Mouse (Mus musculus): ENCODE results near the gene Oser1. TPM values are rescaled to one million over a fixed set of nuclear protein-coding genes. Genes with fewer than 3 reads are reported as not detected.
"Not testable (repeated sequence)": the region's sequence is repeated elsewhere in the genome, so short reads cannot be mapped to it uniquely, and the experiment has no call there.

The Oser1 gene
- total RNA-seq (2021), result 10 to 100 TPM; 19.5 to 21.6 TPM

DNA sequence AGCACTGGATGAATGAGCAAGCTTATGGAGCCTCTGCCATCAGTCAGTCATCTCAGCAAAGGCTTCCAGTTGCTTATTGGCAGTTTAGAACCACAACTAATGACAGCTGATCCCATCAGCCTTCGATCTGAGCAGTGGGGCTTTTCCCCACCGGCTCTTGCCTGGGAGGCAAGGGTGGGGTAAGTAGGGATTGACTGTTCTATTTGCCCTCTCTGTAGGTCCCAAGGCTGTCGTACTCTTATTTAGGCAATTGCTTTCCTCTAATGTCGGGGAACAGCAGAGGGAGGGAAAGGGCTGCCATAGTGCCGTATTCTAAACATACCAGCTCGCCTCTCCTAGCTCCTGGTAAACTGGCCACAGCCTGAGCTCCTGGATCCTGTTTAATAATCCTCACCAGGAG, at the start of gene Oser1:
Oser1 (minus strand) TSS at position 101 of the 400 bp plus-strand sequence.
- intact Hi-C loops (cut with DNase I), result no loop called here
- DNase-seq (ENCODE audit: extremely low spot score in 1 of 2, low spot score in 2 of 2), result no peak

DNA sequence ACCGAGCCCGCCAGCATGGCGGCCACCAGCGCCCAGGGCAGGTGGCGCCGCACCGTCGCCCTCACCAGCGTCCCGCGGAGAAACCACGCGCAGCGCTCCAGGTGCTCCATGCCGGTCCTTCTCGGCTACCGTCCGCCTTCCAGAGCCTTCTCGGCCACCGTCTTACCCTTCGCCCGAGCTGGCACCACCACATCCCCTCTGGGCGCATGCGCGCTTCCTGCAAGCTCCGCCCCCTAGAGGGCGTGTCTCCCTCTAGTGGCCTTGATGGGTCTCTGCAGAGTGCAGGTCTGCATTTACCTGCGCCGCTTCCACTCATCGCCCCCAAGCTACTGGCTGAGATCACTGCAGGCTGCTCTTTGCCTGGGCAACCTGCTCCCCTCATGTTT, 48.0 kb upstream of the Oser1 start, which contains the start of gene Fitm2:
Fitm2 (minus strand) TSS at position 164 of the 386 bp plus-strand sequence.
- peak; percentile 95 to 96 for DNase-seq (ENCODE audit: extremely low spot score in 1 of 2, low spot score in 2 of 2)
- intact Hi-C loops (cut with DNase I), result no loop called here

DNA sequence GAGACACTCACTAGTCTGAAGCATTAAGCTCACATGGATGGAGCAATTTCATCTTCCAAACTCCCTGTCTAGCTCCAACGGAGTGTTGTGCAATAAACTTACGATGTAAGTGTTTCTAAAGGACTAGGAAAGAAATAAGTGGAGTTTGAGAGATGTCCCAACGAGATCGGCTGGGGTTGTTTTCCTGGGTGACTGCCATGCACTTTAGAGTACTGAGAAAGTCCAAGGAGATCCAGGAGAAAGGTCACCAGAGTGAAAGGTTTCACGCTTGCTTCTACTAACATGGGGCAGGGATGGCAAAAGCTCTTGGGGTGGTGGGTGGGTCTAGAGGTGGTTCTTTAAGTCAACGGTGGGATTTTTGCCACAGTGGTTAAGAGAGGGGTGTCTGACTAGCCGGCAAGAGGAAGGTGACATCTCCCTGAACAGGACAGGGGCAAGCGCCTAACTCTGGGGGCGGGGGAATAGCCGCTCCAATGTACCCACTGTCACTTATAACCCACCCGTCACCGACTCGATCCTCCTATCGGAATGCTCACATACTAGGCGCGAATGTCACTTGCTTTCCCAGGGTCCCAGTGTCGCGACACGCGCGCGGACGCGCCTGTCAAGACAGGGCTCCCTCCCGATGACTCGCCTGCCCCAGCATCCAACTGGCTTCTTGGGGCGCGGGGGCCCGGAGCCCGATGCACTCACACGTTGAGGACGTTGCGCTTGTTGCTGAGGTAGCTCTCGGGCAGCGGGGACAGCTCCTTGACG, 47.4 kb upstream of the Oser1 start:
- no peak for DNase-seq (ENCODE audit: extremely low spot score in 1 of 2, low spot score in 2 of 2)
- intact Hi-C loops (cut with DNase I), result no loop called here

DNA sequence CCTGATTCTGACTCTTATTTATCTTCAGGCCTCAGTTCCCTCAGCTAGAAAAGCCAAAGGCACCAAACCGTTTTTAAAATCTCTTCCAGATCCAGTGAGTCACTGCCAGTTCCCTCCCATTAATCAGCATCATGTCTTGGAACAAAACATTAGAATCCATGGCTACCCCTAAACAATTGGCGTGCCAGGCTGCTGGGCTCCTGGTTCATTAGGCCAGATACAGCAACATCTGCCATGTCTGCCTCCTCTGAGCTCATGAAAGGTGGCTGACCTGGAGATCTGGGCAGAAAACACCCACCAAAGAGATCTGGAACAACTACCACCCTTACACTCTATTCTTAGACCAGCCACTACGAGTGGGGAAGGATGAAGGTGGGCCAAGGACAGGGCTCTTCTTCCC, 46.6 kb upstream of the Oser1 start:
- no peak for DNase-seq (ENCODE audit: extremely low spot score in 1 of 2, low spot score in 2 of 2)
- intact Hi-C loops (cut with DNase I), result no loop called here

DNA sequence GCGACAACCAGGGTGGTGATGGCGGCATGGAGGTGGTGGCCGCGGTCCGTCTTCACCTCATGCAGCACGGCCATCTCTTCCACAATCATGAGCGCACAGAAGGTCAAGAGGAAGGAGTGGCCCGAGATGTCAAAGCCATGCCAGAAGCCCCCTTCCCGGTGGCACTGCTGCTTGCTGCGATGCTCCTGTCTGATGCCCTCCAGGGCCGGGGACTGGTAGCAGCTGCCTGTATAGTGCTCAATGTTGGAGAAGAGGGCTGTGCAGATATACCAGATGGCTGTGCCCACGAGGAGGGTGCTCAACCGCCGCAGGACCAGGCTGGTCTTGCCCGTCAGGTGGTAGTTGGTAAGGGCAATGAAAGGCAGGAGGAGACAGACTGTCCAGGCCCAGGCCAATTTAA, 45.2 kb upstream of the Oser1 start:
- intact Hi-C loops (cut with DNase I), result no loop called here
- no peak for DNase-seq (ENCODE audit: extremely low spot score in 1 of 2, low spot score in 2 of 2)

DNA sequence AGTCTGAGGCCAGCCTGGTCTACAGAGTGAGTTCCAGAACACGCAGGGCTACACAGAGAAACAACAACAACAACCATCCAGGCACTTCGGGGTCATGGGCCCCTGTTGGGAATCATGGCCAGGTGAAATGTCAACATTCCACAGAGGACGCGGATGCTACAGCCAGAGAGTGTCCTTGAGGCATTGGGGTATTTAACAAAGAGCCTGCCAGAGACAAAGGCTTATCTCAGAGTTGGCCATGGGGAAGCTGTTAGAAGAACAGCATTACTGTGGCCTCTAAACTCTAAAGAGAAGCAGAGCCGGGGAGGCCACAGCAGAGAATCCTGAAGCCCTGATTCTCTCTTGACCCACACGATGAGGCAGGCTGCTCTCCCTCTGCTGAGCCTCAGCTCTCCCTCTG, 44.4 kb upstream of the Oser1 start:
- intact Hi-C loops (cut with DNase I), result no loop called here
- DNase-seq (ENCODE audit: extremely low spot score in 1 of 2, low spot score in 2 of 2), result no peak

DNA sequence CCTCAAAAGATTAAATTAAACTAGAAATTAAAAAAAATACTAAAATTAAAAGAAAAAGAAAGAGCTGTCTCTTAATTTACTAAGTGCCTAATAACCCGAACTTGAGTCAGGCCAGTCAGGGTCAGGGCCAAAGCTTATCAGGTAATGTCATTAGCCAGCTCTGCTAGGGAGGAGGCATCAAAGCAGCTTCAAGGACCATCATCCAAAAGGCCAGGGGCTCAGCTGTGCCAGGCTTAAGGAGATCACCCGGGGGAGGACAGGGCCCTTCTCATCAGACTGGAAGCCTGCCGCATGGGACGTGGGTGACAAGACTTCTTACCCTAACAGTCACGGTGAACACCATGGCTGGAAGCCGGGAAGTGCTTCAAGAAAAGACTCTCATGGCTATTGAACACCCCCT, 43.1 kb upstream of the Oser1 start:
- no peak for DNase-seq (ENCODE audit: extremely low spot score in 1 of 2, low spot score in 2 of 2)
- intact Hi-C loops (cut with DNase I), result no loop called here

DNA sequence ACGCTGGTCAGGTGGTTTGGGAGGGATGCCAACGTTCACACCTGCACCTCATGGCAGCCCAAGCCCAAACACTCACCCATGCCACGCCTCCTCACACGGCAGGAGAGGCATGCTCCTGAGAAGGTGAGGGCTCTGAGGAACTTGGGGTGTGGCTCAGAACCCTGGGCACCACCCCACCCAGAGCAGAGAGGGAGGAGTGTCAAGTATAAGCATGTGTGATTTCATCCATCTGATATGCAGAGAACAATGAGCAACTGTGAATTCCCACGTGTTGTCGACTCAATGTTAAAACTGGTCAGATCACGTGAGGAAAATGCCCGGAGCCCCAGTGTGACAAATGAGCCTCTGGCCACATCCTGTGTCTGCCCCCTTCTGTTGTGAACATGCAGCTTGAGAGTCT, 42.3 kb upstream of the Oser1 start:
- DNase-seq (ENCODE audit: extremely low spot score in 1 of 2, low spot score in 2 of 2), result no peak
- intact Hi-C loops (cut with DNase I), result no loop called here

DNA sequence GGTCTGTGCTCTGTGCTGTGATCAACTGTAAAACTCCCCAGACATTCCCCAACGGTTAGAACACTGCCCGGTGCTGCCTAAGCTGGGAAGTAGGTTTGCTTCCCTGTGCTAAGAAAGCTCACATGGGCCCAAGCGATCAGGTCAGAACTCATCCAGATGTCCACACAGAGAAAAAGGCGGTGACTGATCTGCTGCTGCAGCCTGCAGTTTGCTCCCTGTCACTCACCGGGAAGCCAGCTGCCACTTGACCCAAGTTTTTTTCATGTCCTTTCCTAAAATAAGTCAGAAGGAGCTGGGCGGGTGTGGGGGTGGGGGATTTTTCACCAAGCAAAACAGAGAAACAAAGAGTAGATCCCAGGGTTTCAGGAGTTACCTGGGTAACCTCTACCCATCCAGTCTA, 40.1 kb upstream of the Oser1 start:
- no peak for DNase-seq (ENCODE audit: extremely low spot score in 1 of 2, low spot score in 2 of 2)
- intact Hi-C loops (cut with DNase I), result no loop called here

DNA sequence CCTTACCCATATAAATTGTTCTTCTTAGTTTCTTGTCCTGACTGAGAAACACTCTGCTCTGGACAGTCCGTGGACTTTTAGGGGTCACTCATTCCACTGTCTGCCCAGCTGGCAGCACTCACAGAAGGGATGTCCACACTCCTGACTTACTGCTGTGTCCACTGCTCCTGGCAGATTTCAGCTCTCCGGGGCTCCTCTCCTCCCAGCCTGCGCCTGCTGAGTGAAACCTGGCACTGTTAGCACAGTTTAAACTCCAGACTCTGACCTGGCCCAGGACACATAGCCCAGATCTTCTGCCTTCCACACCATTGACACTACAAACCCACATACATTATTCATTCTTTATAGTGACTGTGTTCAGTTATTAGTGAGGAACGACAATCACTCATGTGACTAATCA, 39.5 kb upstream of the Oser1 start:
- no peak for DNase-seq (ENCODE audit: extremely low spot score in 1 of 2, low spot score in 2 of 2)
- intact Hi-C loops (cut with DNase I), result no loop called here

DNA sequence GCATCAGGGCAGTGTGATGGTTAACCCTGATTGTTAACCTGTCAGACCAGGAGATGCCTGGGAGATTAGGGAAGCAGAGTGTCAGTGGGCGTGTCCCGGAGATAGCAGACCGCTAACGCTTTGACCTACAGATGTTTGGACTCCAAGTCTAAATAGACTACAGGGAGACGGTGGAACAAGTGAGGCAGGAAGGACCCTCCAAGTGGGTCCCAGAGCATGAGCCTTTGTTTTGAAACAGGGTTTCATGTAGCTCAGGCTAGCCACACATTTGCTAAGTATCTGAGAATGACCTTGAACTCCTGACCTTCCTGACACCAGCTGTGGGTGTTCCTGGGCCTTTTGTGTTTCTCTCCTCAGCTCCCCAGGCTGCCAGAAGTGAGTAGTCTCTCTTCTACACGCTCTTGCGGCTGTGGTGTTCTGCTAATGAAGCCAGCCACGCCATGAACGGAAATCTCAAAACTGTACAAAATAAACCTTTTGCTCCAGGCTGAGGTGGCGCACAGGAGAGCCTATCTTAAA, 38.8 kb upstream of the Oser1 start:
- DNase-seq (ENCODE audit: extremely low spot score in 1 of 2, low spot score in 2 of 2), result no peak
- intact Hi-C loops (cut with DNase I), result no loop called here

DNA sequence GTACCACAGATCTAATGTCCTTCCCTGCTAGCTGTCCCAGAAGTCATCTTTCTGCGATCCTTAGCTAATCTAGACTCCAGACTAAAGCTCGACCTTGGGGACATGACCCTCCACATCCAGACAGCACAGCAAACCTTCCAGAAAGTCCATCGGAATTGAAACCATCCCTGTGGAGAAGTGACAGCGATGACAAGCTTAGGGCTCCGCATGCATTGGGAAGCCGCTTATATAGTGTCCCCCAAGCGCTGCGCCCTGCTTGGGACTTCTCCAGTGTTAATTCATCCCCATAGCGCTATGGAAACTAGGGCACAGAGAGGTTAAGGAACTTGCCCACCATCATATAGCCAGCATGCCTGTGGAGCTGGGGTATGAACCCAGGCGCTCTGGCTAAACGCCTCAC, 38.3 kb upstream of the Oser1 start:
- no peak for DNase-seq (ENCODE audit: extremely low spot score in 1 of 2, low spot score in 2 of 2)
- intact Hi-C loops (cut with DNase I), result no loop called here

DNA sequence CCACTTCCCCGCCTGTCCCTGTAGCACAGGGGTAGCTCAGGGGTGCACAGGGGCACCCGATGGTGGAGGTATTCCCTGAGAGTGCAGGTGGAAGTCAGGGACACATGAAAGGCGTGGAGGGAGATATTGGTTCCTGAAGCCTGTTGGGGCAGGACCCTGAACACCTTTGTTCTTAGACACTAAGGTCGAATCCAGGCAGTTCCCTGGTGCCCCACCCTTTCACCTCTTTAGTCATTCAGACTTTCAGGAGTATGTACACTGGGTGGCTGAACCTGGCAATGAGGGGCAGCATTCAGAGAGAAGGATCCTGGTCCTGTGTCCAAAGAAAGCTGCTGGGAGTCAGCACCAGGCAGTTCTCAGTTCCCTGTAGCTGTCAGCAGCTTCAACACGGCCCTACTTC, 37.9 kb upstream of the Oser1 start:
- intact Hi-C loops (cut with DNase I), result no loop called here

DNA sequence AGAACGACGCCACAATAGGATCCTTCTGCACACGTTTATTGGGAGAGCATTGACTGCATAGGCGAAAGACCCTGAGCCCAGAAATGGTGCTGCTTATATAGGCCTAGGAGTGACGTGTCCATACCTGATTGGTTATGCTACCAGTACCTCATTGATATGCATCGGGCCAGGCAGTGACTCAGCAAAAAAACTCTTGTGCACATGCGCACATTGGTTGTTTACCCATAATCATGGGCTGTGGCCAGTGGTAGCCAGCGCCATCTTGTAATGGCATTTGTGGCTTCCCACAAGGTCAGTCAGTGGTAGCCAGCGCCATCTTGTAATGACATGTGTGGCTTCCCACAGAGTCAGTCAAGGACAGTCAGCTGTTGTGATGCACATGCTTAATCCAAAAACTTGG, 36.8 kb upstream of the Oser1 start:
- intact Hi-C loops (cut with DNase I); DNase-seq (ENCODE audit: extremely low spot score in 1 of 2, low spot score in 2 of 2): not testable (repeated sequence)

More for the DNA sequence above, 37.9 kb upstream of the Oser1 start:
- no peak for DNase-seq (ENCODE audit: extremely low spot score in 1 of 2, low spot score in 2 of 2)

DNA sequence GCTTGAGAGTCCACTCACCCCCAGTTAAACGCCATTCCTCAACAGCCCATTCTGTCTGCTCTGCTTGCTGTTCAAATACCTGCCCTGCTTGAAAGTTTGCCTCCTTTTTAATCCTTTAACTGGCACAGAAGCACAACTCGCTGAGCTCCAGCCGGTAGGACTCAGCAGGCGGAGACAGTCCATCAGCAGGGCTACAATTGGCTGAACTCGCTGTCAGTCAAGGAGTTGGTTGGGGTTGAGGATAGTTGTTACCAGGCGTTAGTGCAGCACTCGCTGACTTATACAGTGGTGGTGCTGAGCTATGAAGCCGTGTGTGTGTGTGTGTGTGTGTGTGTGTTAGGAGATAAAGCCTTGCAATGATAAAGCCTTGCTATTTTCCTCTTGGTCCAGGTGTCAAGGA, 36.1 kb upstream of the Oser1 start:
- DNase-seq (ENCODE audit: extremely low spot score in 1 of 2, low spot score in 2 of 2), result no peak
- intact Hi-C loops (cut with DNase I), result no loop called here

DNA sequence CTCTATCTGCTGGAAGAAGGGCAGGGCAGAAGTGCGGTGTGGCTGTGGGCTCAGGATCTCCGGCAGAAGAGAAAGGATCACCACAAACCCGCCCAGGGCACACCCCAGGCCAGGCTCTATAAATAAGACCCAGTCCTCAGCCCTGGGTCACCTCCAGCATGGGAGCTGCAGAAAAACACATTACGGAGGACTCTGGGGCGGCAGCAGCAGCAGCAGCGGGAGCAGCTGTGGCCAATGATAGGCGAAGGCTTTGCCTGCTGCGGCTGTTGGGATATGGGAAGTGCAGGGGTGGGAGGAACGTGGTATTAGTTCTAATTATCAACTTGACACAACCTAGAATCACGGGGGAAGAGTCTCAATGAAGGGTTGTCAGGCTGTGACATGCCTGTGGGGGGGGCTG, 34.9 kb upstream of the Oser1 start:
- DNase-seq (ENCODE audit: extremely low spot score in 1 of 2, low spot score in 2 of 2), result no peak
- intact Hi-C loops (cut with DNase I), result no loop called here

DNA sequence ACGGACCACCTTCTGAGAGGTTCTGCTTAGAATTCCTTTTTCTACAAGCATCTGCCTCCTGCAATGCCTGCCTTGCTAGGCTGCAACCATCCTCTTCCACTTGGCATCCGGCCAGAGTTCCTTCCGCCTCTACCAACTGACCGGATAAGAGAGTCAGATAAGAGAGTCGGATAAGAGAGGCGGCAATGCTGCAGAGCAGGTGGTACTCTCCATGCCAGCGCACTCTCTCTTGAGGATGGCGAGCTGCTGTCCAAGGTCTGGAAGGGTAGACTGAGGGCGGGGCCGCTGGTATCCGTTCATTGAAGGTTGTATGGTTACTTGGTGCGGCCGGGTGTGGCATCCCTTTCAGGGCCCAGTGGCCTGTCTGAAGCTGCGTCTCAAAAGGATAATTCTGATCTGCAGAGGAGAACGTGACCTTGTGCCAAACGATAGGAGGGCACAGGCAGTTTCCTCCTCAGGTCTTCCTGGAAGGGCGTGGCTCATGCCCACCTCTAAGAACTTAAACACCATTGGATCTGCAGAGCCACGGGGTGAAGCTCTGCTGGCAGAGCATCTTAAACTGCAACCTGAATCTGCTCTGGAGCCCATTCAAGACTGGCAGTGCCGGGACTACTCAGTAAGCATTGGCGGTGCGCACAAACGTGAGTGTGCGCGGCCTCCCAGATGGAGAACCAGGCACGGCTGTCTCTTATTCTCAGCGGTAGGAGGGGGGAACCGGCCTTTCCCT, 34.2 kb upstream of the Oser1 start:
- no peak for DNase-seq (ENCODE audit: extremely low spot score in 1 of 2, low spot score in 2 of 2)
- intact Hi-C loops (cut with DNase I), result no loop called here

DNA sequence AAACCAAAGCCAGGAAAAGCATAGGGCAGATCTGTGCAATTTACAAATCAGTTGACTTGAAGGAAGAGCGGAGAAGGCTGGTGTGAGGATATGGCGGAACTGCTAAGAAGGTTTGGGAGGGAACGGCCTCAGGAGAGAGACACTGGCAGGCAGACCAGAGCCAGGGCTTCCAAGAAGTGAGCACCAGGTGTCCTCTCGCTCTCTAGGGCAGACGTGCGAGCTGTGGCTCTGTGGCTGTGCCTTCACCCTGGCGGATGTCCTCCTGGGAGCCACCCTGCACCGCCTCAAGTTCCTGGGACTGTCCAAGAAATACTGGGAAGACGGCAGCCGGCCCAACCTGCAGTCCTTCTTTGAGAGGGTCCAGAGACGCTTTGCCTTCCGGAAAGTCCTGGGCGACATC, 28.9 kb upstream of the Oser1 start:
- intact Hi-C loops (cut with DNase I), result no loop called here
- no peak for DNase-seq (ENCODE audit: extremely low spot score in 1 of 2, low spot score in 2 of 2)

DNA sequence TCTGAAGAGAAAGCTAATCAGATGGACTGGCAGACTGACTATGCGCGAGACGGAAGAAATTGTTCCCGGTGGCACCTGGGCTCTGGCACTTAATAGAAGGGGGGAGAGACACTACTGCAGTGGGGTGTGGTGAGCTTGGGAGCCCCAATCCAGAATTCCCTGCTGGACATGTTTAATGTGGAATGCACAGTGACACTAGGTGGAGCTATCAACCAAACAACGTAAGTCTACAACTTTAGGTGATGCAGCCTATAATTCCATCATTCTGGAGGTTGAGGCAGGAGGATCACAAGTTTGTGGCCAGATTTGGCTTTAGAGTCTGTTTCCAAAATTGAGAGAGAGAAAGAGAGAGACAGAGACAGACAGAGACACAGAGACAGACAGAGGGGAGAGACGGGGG, 28.2 kb upstream of the Oser1 start:
- no peak for DNase-seq (ENCODE audit: extremely low spot score in 1 of 2, low spot score in 2 of 2)
- intact Hi-C loops (cut with DNase I), result no loop called here

DNA sequence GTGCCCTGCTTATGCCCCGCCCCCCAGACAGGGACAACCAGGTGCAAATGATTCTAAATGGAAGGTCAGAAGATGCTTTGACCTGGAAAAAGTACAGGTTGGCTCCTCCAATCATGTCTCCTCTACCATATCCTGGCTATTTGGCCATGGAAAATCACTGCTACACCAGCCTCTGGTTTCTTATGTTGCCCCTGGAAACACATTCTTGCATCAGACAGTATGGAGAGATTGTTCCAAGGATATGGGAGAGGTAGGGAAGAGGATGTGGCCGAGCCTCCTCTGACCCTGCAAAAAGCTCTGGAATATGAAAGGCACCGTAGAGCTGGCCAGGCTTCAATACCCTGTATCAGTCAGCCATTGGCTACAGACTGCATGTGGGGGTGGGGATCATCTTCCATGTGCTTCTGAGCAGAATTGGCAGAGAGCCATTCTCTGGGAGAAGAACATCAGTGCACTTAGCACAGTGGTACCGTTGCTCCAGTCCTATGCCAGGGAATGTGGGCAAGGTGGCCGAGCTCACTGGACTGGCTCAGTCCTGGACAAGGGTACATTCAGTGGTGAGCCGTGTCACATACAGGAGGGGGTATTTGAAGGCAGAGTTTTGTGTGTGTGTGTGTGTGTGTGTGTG, 26.3 kb upstream of the Oser1 start:
- peak; percentile 42 to 59 for DNase-seq (ENCODE audit: extremely low spot score in 1 of 2, low spot score in 2 of 2)

More for the DNA sequence above, 26.3 kb upstream of the Oser1 start:
- intact Hi-C loops (cut with DNase I), result no loop called here

Measured in left cerebral cortex, postnatal 10 days (tissue).